Mouse (Mus musculus) forebrain, embryonic 14.5 days (tissue): ENCODE measurements around the gene Katnal1. TPM values are rescaled to one million over a fixed set of nuclear protein-coding genes. Genes with fewer than 3 reads are reported as not detected.

ENCODE experiments used
- ATAC-seq: fragments of 200-750 bp; cut with Nextera tagmentation; 2 replicates; pipeline ENCODE4 v1.8.0; 2017; ENCODE audit warnings: mild to moderate bottlenecking, moderate library complexity
- DNase-seq: peaks from one replicate; pipeline ENCODE4 v3.0.0-alpha.2; 2015; ENCODE audit warnings: low spot score
- H3K27ac ChIP-seq: fragments of 300-500 bp; sonication (generic); 2 replicates; pipeline ENCODE4 v1.5.1; 2014; ENCODE audit warnings: low read depth, mild to moderate bottlenecking, control low read depth, low read length, moderate library complexity
- H3K27me3 ChIP-seq: fragments of 300-500 bp; sonication (generic); replicated peaks from 2 replicates; pipeline ENCODE4 v1.6.1; 2014; ENCODE audit warnings: low read length, control low read depth, mixed read lengths; ENCODE audit not compliant: control insufficient read depth, insufficient read depth
- H3K36me3 ChIP-seq: fragments of 300-500 bp; sonication (generic); 2 replicates; pipeline ENCODE4 v1.6.1; 2014; ENCODE audit warnings: low read length, control low read depth; ENCODE audit not compliant: control insufficient read depth, insufficient read depth
- H3K4me1 ChIP-seq: fragments of 300-500 bp; sonication (generic); 2 replicates; pipeline ENCODE4 v1.6.1; 2014; ENCODE audit warnings: antibody characterized with exemption, low read length, control low read depth; ENCODE audit not compliant: control insufficient read depth, insufficient read depth
- H3K4me2 ChIP-seq: fragments of 300-500 bp; sonication (generic); 2 replicates; pipeline ENCODE4 v1.6.1; 2014; ENCODE audit warnings: mild to moderate bottlenecking, control low read depth, low read length
- H3K4me3 ChIP-seq: fragments of 300-500 bp; sonication (generic); 2 replicates; pipeline ENCODE4 v1.5.1; 2014; ENCODE audit warnings: low read depth, low read length, control low read depth
- H3K9ac ChIP-seq: fragments of 300-500 bp; sonication (generic); 2 replicates; pipeline ENCODE4 v1.6.1; 2014; ENCODE audit warnings: mild to moderate bottlenecking, low read length, control low read depth, moderate library complexity
- H3K9me3 ChIP-seq: fragments of 300-500 bp; sonication (generic); replicated peaks from 2 replicates; pipeline ENCODE4 v1.6.1; 2016; ENCODE audit warnings: low read length, control low read depth, mixed read lengths; ENCODE audit not compliant: control insufficient read depth
- WGBS: fragments of 180-500 bp; shearing (Covaris S2); extraction: QIAGEN DNeasy Blood & Tissue Kit; methylation state at CpG from one replicate; pipeline ENCODE4 v1.1.7; 2014; 5-methylcytosine and 5-hydroxymethylcytosine counted together
- polyA plus RNA-seq: library from polyadenylated mRNA; unstranded; fragments of >200 nt; fragmentation: Nextera tagmentation; extraction: Ambion mirVana; gene quantifications from 2 replicates; pipeline ENCODE4 v1.2.1, GENCODE M21; 2014

The Katnal1 gene
- polyA plus RNA-seq, 1 experiment from 2014 or later = 30.6 TPM

GRCm38 (mm10) chr5:148958355-148958754, 29.2 kb upstream of the Katnal1 start:
- 42% methylated on average over 9 of the region's 9 CpGs for WGBS
- H3K4me2 ChIP-seq = no peak overlapping the region
- no peak for DNase-seq

GRCm38 (mm10) chr5:148956898-148957535, 27.9 kb upstream of the Katnal1 start:
- WGBS = 70% methylated on average over 9 of the region's 9 CpGs
- H3K27ac ChIP-seq = no peak overlapping the region

More at GRCm38 (mm10) chr5:148958355-148958754, 29.2 kb upstream of the Katnal1 start:
- H3K36me3 ChIP-seq = no peaks in the 10 kb centered on the region
- H3K9ac ChIP-seq = no peak overlapping the region
- H3K4me1 ChIP-seq = peaks cover 4% of the 10 kb centered on the region; the same call in 1 of the 2 replicates
- H3K27ac ChIP-seq = no peak overlapping the region
- no peak for ATAC-seq
- no peaks in the 10 kb centered on the region for H3K27me3 ChIP-seq
- no peak overlapping the region for H3K4me3 ChIP-seq
- no peaks in the 10 kb centered on the region for H3K9me3 ChIP-seq

GRCm38 (mm10) chr5:148956091-148956490, 27.0 kb upstream of the Katnal1 start:
- Histone ChIP-seq H3K9ac (no peak overlapping the region), H3K27ac (no peak overlapping the region), H3K27me3 (no peaks in the 10 kb centered on the region), H3K9me3 (no peaks in the 10 kb centered on the region), H3K4me3 (no peak overlapping the region), H3K36me3 (no peaks in the 10 kb centered on the region), H3K4me2 (no peak overlapping the region), H3K4me1 (peaks cover 4% of the 10 kb centered on the region; the same call in 1 of the 2 replicates)
- DNase-seq (no peak), ATAC-seq (no peak)
- WGBS = 83% methylated on average over 9 of the region's 9 CpGs

More at GRCm38 (mm10) chr5:148956898-148957535, 27.9 kb upstream of the Katnal1 start:
- ATAC-seq (no peak), DNase-seq (no peak)
- Histone ChIP-seq H3K9me3 (no peaks in the 10 kb centered on the region), H3K4me3 (no peak overlapping the region), H3K4me1 (peaks cover 4% of the 10 kb centered on the region; the same call in 1 of the 2 replicates), H3K9ac (no peak overlapping the region), H3K4me2 (no peak overlapping the region), H3K27me3 (no peaks in the 10 kb centered on the region), H3K36me3 (no peaks in the 10 kb centered on the region)

- H3K27me3 ChIP-seq = no peaks in the 10 kb centered on the region
- H3K4me2 ChIP-seq = no peak overlapping the region
- WGBS = 95% methylated on average over 6 of the region's 6 CpGs
- H3K27ac ChIP-seq = no peak overlapping the region
- peaks cover 4% of the 10 kb centered on the region; the same call in 1 of the 2 replicates for H3K4me1 ChIP-seq
- no peak for ATAC-seq
- DNase-seq = no peak
- no peak overlapping the region for H3K4me3 ChIP-seq
- no peak overlapping the region for H3K9ac ChIP-seq
- H3K36me3 ChIP-seq = no peaks in the 10 kb centered on the region
- H3K9me3 ChIP-seq = no peaks in the 10 kb centered on the region
These were observed 26.5 kb upstream of the Katnal1 start for GRCm38 (mm10) chr5:148955575-148955974.

- Histone ChIP-seq H3K9me3 (no peaks in the 10 kb centered on the region), H3K27ac (no peak overlapping the region), H3K9ac (no peak overlapping the region), H3K27me3 (no peaks in the 10 kb centered on the region), H3K4me2 (no peak overlapping the region), H3K4me1 (peaks cover 4% of the 10 kb centered on the region; the same call in 1 of the 2 replicates), H3K4me3 (no peak overlapping the region), H3K36me3 (no peaks in the 10 kb centered on the region)
- no peak for ATAC-seq
- WGBS = 81% methylated on average over 22 of the region's 22 CpGs
- DNase-seq = no peak
These were observed 25.4 kb upstream of the Katnal1 start for GRCm38 (mm10) chr5:148954314-148955060.

- Histone ChIP-seq H3K36me3 (no peaks in the 10 kb centered on the region), H3K9me3 (no peaks in the 10 kb centered on the region), H3K9ac (no peak overlapping the region), H3K27ac (no peak overlapping the region), H3K4me2 (no peak overlapping the region), H3K27me3 (no peaks in the 10 kb centered on the region), H3K4me3 (no peak overlapping the region), H3K4me1 (no peaks in the 10 kb centered on the region)
- DNase-seq (no peak), ATAC-seq (no peak)
- WGBS = 93% methylated on average over 5 of the region's 5 CpGs
These were observed 24.0 kb upstream of the Katnal1 start for GRCm38 (mm10) chr5:148953098-148953497.

- no peak for DNase-seq
- no peaks in the 10 kb centered on the region for H3K9me3 ChIP-seq
- 51% methylated on average over 6 of the region's 6 CpGs for WGBS
- no peak overlapping the region for H3K27ac ChIP-seq
- H3K27me3 ChIP-seq = no peaks in the 10 kb centered on the region
- H3K4me2 ChIP-seq = no peak overlapping the region
- no peaks in the 10 kb centered on the region for H3K36me3 ChIP-seq
- H3K4me3 ChIP-seq = no peak overlapping the region
- no peak overlapping the region for H3K9ac ChIP-seq
- ATAC-seq = no peak
- no peaks in the 10 kb centered on the region for H3K4me1 ChIP-seq
These were observed 23.3 kb upstream of the Katnal1 start for GRCm38 (mm10) chr5:148952419-148952818.

GRCm38 (mm10) chr5:148951360-148951759, 22.2 kb upstream of the Katnal1 start:
- Histone ChIP-seq H3K27me3 (no peaks in the 10 kb centered on the region), H3K36me3 (no peaks in the 10 kb centered on the region), H3K4me1 (no peaks in the 10 kb centered on the region), H3K4me3 (no peak overlapping the region), H3K9ac (no peak overlapping the region), H3K4me2 (no peak overlapping the region), H3K27ac (no peak overlapping the region), H3K9me3 (no peaks in the 10 kb centered on the region)
- ATAC-seq (no peak), DNase-seq (no peak)
- WGBS = 91% methylated on average over 5 of the region's 5 CpGs

GRCm38 (mm10) chr5:148950064-148950463, 20.9 kb upstream of the Katnal1 start:
- 69% methylated on average over 15 of the region's 15 CpGs for WGBS
- Histone ChIP-seq H3K27me3 (no peaks in the 10 kb centered on the region), H3K9ac (no peak overlapping the region), H3K9me3 (no peaks in the 10 kb centered on the region), H3K4me3 (no peak overlapping the region), H3K4me2 (no peak overlapping the region), H3K27ac (no peak overlapping the region), H3K4me1 (no peaks in the 10 kb centered on the region), H3K36me3 (no peaks in the 10 kb centered on the region)
- ATAC-seq = no peak
- DNase-seq = no peak
